Mouse (Mus musculus): Measurements from ENCODE around the gene Klrc2.
"Not testable (repeated sequence)": the region's sequence is repeated elsewhere in the genome, so short reads cannot be mapped to it uniquely, and the experiment has no call there.

DNA sequence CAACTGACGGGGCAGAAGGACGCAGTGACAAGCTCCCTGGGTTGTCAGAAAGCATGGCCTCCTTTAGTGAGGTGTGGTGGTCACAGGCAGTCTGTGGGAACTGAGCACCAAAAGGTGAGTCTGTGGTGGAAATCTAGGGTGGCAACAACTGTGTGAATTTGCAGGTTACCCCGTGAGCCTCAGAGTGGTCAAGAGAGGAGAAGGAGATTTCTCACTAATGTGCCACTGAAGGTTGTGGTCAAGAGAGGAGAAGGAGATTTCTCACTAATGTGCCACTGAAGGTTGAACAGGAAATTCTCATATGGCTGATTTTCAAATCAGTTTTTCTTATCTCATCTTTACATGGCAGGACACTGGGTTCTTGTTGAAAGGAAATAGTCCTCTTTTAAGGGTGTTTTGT is 812 bp upstream of the Klrc2 start:
- TF ChIP-seq POLR2A (IDR thresholded peaks at IDR 0.05; ENCODE audit: control insufficient read depth, extremely low read depth, insufficient read depth, low read length, poor library complexity); CTCF (IDR thresholded peaks at IDR 0.05; ENCODE audit: borderline replicate concordance, control insufficient read depth, extremely low read depth, insufficient read depth, low read length, poor library complexity): not testable (repeated sequence)
